Mouse (Mus musculus) activated CD4-positive, CD25-positive, alpha-beta regulatory T cell (primary cell): ENCODE measurements around the gene Fth1. TPM values are rescaled to one million over a fixed set of nuclear protein-coding genes. Genes with fewer than 3 reads are reported as not detected.

Experiments
- polyA plus RNA-seq, 2 experiments: library from polyadenylated mRNA; unstranded; fragments of 100-300 nt; shearing (Covaris generic); gene quantifications; one replicate each; pipeline ENCODE4 v1.2.1; 2017

The Fth1 gene
- polyA plus RNA-seq = 1,000 to 10,000 TPM; 1,893 to 2,017 TPM

DNA sequence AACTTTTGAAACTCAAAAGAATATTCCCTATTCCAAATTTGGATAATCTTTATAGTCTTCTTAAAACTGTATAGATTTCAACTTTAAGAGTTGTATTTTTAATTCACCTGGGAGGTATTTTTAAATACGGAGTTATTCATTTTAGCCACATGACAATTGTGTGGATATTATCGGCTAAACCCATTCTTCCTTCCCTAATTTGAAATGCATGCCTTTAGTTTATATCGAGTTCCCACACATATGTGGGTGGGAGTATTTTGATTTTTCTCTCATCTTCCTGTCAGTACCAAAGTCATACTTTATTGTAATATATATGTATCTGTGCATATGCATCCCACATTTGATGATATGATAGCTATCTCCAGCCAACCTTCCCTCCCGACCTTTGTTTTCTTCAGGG, at the start of gene Fth1:
TSS of gene Fth1 (plus strand) at position 341 of the 400 bp plus-strand sequence.

DNA sequence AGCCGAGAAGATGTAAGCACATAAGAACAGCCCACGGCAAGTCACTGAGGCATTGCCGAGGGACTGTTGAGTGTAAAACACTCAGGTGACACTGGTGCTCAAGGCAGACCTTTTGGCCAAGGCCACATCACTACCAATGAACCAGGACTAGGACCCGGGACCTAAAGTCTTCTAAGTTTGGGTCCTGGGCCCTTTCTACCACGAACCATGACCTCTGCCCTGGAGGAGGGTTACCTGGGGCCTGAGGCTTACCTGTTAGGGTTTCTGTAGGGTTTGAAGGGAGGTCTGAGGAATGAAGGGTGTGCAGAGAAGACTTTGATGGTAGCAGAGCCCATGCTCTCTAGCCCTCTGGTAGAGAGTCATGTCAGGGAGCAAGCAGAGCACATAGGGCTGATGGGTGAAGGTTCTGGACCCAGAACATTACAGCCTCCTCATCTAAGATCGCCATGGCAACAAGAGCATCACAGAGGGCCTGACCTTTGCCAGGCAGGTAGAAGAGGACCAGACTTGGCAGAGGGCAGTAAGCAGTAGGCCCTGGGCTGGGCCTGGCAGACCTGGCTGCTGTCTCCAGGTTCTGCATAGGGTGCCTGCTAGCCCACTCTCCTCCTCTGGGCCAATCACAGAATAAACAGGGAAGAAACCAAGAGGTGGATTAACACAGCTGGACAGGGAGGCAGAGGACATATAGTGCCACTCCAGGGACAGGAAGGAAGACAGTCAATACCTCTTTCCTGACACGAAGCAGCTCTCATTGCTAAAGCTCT, 21.0 kb downstream of the Fth1 start, which contains the start of the genes Best1 and Rab3il1:
TSS of gene Best1 (minus strand) at position 428 of the 764 bp plus-strand sequence.
TSS of gene Rab3il1 (plus strand) at position 464 of the 764 bp plus-strand sequence.

Other genes with a start within 250 kb of the Fth1 start
- not detected for gene Scgb2a2, start 133.0 kb upstream of the Fth1 start, polyA plus RNA-seq
- 10 to 100 TPM; 37.9 to 71.2 TPM for gene Incenp, start 81.0 kb upstream of the Fth1 start, polyA plus RNA-seq
- gene Best1, start 21.0 kb downstream of the Fth1 start, polyA plus RNA-seq = not detected
- 1 to 10 TPM; 1.3 to 2.2 TPM for gene Rab3il1, start 21.1 kb downstream of the Fth1 start, polyA plus RNA-seq
- gene Fads3, start 61.0 kb downstream of the Fth1 start, polyA plus RNA-seq = under 1 TPM in 1 of 2 experiments, not detected in 1; 0.14 TPM
- under 1 TPM; 0.07 to 0.31 TPM for gene Fads2, start 121.1 kb downstream of the Fth1 start, polyA plus RNA-seq
- gene Fads1, start 202.3 kb downstream of the Fth1 start, polyA plus RNA-seq = 1 to 10 TPM; 4.6 to 7.1 TPM
- gene Tmem258, start 223.4 kb downstream of the Fth1 start, polyA plus RNA-seq = 100 to 1,000 TPM; 330 to 343 TPM
- gene Fen1, start 223.6 kb downstream of the Fth1 start, polyA plus RNA-seq = 10 to 100 TPM; 41.2 to 58.2 TPM